ENCODE assay signal across 17 mouse cellular contexts in genomic region chr12:70718602-70719001, GRCm38 (mm10).
"Had no signal": no experiment of that assay in that cellular context is flagged by ENCODE, and none has a peak within 500 bp of the region (broad histone marks: within the 10 kb centered on the region; RNA-seq: fewer than 3 reads in every experiment).

No protein-coding gene starts in this region.

- H3K4me3 ChIP-seq: intestine, embryonic 15.5 days; left cerebral cortex, adult 2 months; limb, embryonic 10.5 days; liver, embryonic 13.5 days; midbrain, embryonic 15.5 days; neural tube, embryonic 13.5 days; stomach, embryonic 15.5 days had no signal

- H3K4me1 ChIP-seq: limb, embryonic 10.5 days; neural tube, embryonic 13.5 days; stomach, embryonic 15.5 days had no signal

- H3K27ac ChIP-seq: intestine, embryonic 15.5 days; left cerebral cortex, adult 2 months; limb, embryonic 10.5 days; liver, embryonic 13.5 days; midbrain, embryonic 15.5 days; neural tube, embryonic 13.5 days; stomach, embryonic 15.5 days had no signal

- ATAC-seq: intestine, embryonic 15.5 days; liver, postnatal 0 days; midbrain, embryonic 15.5 days had no signal

- DNase-seq: kidney, adult 18-20 months; kidney, postnatal 10 days; kidney, postnatal 4 days; liver, embryonic 13.5 days; liver, postnatal 0 days; retina, postnatal 1 day; right cerebral cortex, postnatal 4 days; spleen, adult 18-20 months; thymus, adult 2 months; thymus, postnatal 25 days had no signal

- H3K36me3 ChIP-seq: intestine, embryonic 15.5 days; limb, embryonic 10.5 days; liver, embryonic 13.5 days; midbrain, embryonic 15.5 days; neural tube, embryonic 13.5 days; stomach, embryonic 15.5 days had no signal

- H3K27me3 ChIP-seq: intestine, embryonic 15.5 days; liver, embryonic 13.5 days; midbrain, embryonic 15.5 days; neural tube, embryonic 13.5 days; stomach, embryonic 15.5 days had no signal

- H3K9me3 ChIP-seq: intestine, embryonic 15.5 days; limb, embryonic 10.5 days; liver, embryonic 13.5 days; midbrain, embryonic 15.5 days; neural tube, embryonic 13.5 days; stomach, embryonic 15.5 days had no signal

- H3K4me2 ChIP-seq: intestine, embryonic 15.5 days; liver, embryonic 13.5 days; midbrain, embryonic 11.5 days; midbrain, embryonic 15.5 days; neural tube, embryonic 13.5 days; stomach, embryonic 15.5 days had no signal

- H3K9ac ChIP-seq: intestine, embryonic 15.5 days; liver, embryonic 13.5 days; liver, postnatal 0 days; midbrain, embryonic 15.5 days; neural tube, embryonic 13.5 days; stomach, embryonic 15.5 days had no signal
